Mouse (Mus musculus) regulatory T cell (primary cell): ENCODE measurements at regions not wholly inside any gene's neighbourhood (a gene's known extent, or its start where the extent isn't known, plus 50 kb on each side); places are given as distances from the start of the nearest gene placed in this dataset.

ENCODE experiments used
- in situ Hi-C: fragments of 300-600 bp; cut with MboI, MseI; formaldehyde crosslinking; loops from one replicate; pipeline ENCODE4 v1.15.1; 2025; ENCODE audit warnings: high pct_unique_total_duplicates

- in situ Hi-C loops, result no loop called here
These were observed 62.8 kb upstream of the Las1l start for GRCm38 (mm10) chrX:96019556-96019955.

- in situ Hi-C loops, result loop anchor here (5.0 kb wide), 1 partner anchor 127 kb away; no protein-coding TSS in a partner anchor
These were observed 63.6 kb upstream of the Las1l start for GRCm38 (mm10) chrX:96020407-96020806.

DNA sequence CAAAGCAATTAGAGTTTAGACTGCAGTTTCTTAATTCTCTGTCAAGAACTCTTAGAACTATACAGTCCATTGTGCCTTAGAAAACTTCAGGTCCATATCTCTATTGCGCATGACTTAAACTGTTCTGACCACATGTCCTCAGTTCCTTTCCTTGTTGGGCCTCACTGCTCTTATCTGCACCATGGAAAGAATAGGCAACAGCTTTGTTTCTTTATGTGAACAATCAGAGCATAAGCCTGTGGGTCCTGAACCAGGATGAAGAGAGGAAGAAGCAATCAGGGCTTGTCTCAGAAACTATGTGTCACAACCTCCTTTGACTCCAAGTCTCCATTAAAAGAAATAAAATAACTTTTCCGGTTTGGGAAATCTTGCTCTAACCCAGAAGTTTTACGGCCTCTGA lies 68.6 kb upstream of the Las1l start:
- in situ Hi-C loops, result no loop called here

GRCm38 (mm10) chrX:96025876-96026275 lies 69.1 kb upstream of the Las1l start:
- in situ Hi-C loops, result no loop called here

DNA sequence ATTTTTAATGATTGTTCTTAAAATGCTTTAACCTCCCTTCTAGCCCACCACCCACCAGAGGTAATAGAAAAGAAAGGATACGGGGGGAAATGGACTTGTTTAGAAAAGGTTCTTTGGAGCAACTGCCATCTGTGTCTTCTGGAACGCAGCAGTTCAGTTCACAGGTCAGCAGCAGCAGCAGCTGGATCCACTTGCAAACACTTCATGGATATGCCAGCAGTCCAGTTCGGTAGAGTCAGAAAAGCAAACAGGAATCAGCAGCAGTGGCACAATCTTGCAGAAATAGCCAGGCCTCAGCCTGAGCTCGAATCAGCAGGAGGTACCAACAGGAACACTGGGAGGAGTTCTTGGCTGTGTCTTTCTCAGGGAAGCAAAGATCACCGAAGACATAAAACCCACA lies 64.3 kb upstream of the Msn start:
- in situ Hi-C loops, result no loop called here

DNA sequence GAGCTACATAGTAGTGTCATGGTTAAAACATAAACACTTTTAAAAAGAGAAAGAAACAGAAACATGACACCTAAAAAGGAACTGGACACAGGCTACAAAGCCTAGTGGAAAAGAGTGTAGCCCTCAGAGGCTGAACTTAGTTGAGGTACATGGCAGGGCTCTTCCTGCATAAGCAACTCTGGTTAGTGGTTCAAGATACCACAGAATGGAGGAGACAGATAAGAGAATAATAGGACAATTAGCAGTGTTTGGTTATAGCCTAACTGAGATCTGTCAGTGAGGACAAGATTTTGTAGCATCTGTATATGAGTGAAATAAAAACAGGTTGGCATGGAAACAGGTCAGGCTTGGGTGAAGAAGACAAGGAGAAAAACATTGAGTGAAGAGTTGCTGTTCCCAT lies 60.5 kb upstream of the Msn start:
- in situ Hi-C loops, result no loop called here

GRCm38 (mm10) chrX:96042193-96042592 lies 53.6 kb upstream of the Msn start:
- in situ Hi-C loops, result loop anchor here (10.0 kb wide), 1 partner anchor 53 kb away; the partner anchor contains the start of gene Msn
